In genomic region chr2:145324477-145324876, GRCm38 (mm10) we compare ENCODE assay signal across 22 mouse cellular contexts.
DNase-seq lines count a peak whose midpoint lies in the region; ATAC-seq lines count a peak whose summit lies in the region.
"Had no signal": no experiment of that assay in that cellular context is flagged by ENCODE, and none has a peak within 500 bp of the region (broad histone marks: within the 10 kb centered on the region; RNA-seq: fewer than 3 reads in every experiment).

No protein-coding gene starts in this region.

- peaks cover 11% of the 10 kb centered on the region; the same call in 1 of the 2 replicates for H3K4me1 ChIP-seq in kidney, embryonic 15.5 days
- H3K4me1 ChIP-seq in kidney, embryonic 16.5 days (ENCODE audit: insufficient read depth, low read length) = peaks cover 9% of the 10 kb centered on the region
- H3K4me1 ChIP-seq: embryonic facial prominence, embryonic 13.5 days; forebrain, embryonic 12.5 days; hindbrain, embryonic 15.5 days had no signal

- no peaks in the 10 kb centered on the region for H3K9me3 ChIP-seq in kidney, embryonic 15.5 days (replicated peaks)
- H3K9me3 ChIP-seq in kidney, embryonic 16.5 days (ENCODE audit: low read length) = no peaks in the 10 kb centered on the region
- H3K9me3 ChIP-seq: embryonic facial prominence, embryonic 13.5 days; forebrain, embryonic 12.5 days; heart, embryonic 12.5 days; hindbrain, embryonic 15.5 days had no signal

- no peak overlapping the region for H3K4me3 ChIP-seq in kidney, embryonic 15.5 days (replicated peaks)
- H3K4me3 ChIP-seq in kidney, embryonic 16.5 days (ENCODE audit: low read length) = no peak overlapping the region
- H3K4me3 ChIP-seq: embryonic facial prominence, embryonic 13.5 days; forebrain, embryonic 12.5 days; heart, embryonic 12.5 days; hindbrain, embryonic 15.5 days had no signal

- WGBS in kidney, embryonic 15.5 days = 13% methylated on average over 3 of the region's 3 CpGs
- 12% methylated on average over 3 of the region's 3 CpGs for WGBS in kidney, embryonic 16.5 days

- no peak overlapping the region for H3K4me2 ChIP-seq in kidney, embryonic 15.5 days
- H3K4me2 ChIP-seq in kidney, embryonic 16.5 days (replicated peaks; ENCODE audit: low read depth, low read length) = no peak overlapping the region
- H3K4me2 ChIP-seq: embryonic facial prominence, embryonic 13.5 days; forebrain, embryonic 12.5 days; heart, embryonic 12.5 days; hindbrain, embryonic 15.5 days had no signal

- no peaks in the 10 kb centered on the region for H3K36me3 ChIP-seq in kidney, embryonic 15.5 days
- no peaks in the 10 kb centered on the region for H3K36me3 ChIP-seq in kidney, embryonic 16.5 days (ENCODE audit: insufficient read depth, low read length)
- H3K36me3 ChIP-seq: embryonic facial prominence, embryonic 13.5 days; forebrain, embryonic 12.5 days; heart, embryonic 12.5 days; hindbrain, embryonic 15.5 days had no signal

- peak; percentile 75 for DNase-seq in heart, adult 11 months
- no peak for DNase-seq in heart, postnatal 10 days
- no peak for DNase-seq in kidney, postnatal 25 days
- peak; percentile 15 for DNase-seq in mesoderm, embryonic 11.5 days (ENCODE audit: low read depth, low spot score)
- no peak for DNase-seq in gastrocnemius, postnatal 4 days (ENCODE audit: low spot score in 2 of 2)
- no peak for DNase-seq in MN1 (ENCODE audit: low spot score)
- DNase-seq: adrenal gland, adult 2 months; adrenal gland, postnatal 25 days; cerebellum, adult 18-20 months; cerebellum, adult 9-11 months; cerebellum, postnatal 36 days; gastrocnemius, postnatal 10 days; heart, postnatal 36 days had no signal

- intact Hi-C loops in heart, postnatal 10 days (cut with DNase I) = no loop called here

- no peaks in the 10 kb centered on the region for H3K27me3 ChIP-seq in kidney, embryonic 15.5 days
- no peaks in the 10 kb centered on the region for H3K27me3 ChIP-seq in kidney, embryonic 16.5 days (ENCODE audit: insufficient read depth, low read length)
- H3K27me3 ChIP-seq: forebrain, embryonic 12.5 days; heart, embryonic 12.5 days; hindbrain, embryonic 15.5 days; Patski had no signal

- H3K27ac ChIP-seq in kidney, embryonic 15.5 days = no peak overlapping the region
- H3K27ac ChIP-seq in kidney, embryonic 16.5 days (ENCODE audit: low read length) = no peak overlapping the region
- H3K27ac ChIP-seq: embryonic facial prominence, embryonic 13.5 days; forebrain, embryonic 12.5 days; hindbrain, embryonic 15.5 days had no signal

- peak; percentile 81 for ATAC-seq in kidney, embryonic 15.5 days (replicated peaks; ENCODE audit: low FRiP score)
- peak; percentile 73; the same call in 1 of the 2 replicates for ATAC-seq in kidney, embryonic 16.5 days (ENCODE audit: low FRiP score, low TSS enrichment)
- ATAC-seq: activated CD4-positive, CD25-positive, alpha-beta regulatory T cell, adult 4 months; forebrain, embryonic 16.5 days; Patski had no signal

- no peak overlapping the region for H3K9ac ChIP-seq in kidney, embryonic 15.5 days
- no peak overlapping the region for H3K9ac ChIP-seq in kidney, embryonic 16.5 days (replicated peaks; ENCODE audit: low read length)
- H3K9ac ChIP-seq: embryonic facial prominence, embryonic 13.5 days; forebrain, embryonic 12.5 days; heart, embryonic 12.5 days; hindbrain, embryonic 15.5 days had no signal

Comparison
In these comparisons a context has a peak if more than half of its experiments do, and no peak if none do; other contexts are left out.
1. DNase-seq: peak in heart, adult 11 months (single experiment) and mesoderm, embryonic 11.5 days (single experiment); none in heart, postnatal 10 days (0 of 2), kidney, postnatal 25 days (0 of 2), gastrocnemius, postnatal 4 days (0 of 2) and MN1 (single experiment).